Mouse (Mus musculus) thymus, adult 2 months (tissue): ENCODE results near the gene Mybph.

Experiments
- CTCF ChIP-seq: fragments of 200-500 bp; IDR thresholded peaks from 2 replicates; pipeline ENCODE4 v1.5.1; 2012; ENCODE audit warnings: mild to moderate bottlenecking, control low read depth, low read length, moderate library complexity, borderline replicate concordance; ENCODE audit not compliant: control insufficient read depth, poor library complexity, insufficient read depth; ENCODE audit errors: extremely low read depth
- POLR2A ChIP-seq: fragments of 200-500 bp; IDR thresholded peaks from 2 replicates; pipeline ENCODE4 v1.6.1; 2012; ENCODE audit warnings: mild to moderate bottlenecking, low read length, control low read depth, moderate library complexity; ENCODE audit not compliant: control insufficient read depth, poor library complexity, insufficient read depth; ENCODE audit errors: extremely low read depth

DNA sequence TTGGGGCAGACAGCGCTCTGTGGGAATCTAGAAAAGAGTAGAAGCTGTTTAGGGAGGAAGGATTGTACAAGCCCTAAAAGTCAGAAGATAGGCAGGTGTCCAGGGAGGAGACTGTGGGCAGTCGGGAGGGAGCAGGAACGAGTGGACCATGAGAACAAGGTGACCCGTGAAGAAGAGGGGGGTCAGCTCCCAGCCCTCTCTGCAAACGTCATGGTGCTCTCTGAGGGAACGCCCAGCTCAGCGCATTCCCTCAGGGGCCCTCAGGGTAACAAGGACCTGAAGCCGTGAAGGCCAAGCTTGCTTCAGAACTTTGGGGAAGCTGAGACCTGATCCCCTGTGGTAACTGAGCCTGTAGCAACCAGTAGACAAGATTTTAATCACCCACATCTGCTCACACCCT is 43.2 kb upstream of the Mybph start:
- TF ChIP-seq POLR2A (no peak), CTCF (no peak)
